Comparison of ENCODE assay signal across 14 mouse cellular contexts in the genomic region with DNA sequence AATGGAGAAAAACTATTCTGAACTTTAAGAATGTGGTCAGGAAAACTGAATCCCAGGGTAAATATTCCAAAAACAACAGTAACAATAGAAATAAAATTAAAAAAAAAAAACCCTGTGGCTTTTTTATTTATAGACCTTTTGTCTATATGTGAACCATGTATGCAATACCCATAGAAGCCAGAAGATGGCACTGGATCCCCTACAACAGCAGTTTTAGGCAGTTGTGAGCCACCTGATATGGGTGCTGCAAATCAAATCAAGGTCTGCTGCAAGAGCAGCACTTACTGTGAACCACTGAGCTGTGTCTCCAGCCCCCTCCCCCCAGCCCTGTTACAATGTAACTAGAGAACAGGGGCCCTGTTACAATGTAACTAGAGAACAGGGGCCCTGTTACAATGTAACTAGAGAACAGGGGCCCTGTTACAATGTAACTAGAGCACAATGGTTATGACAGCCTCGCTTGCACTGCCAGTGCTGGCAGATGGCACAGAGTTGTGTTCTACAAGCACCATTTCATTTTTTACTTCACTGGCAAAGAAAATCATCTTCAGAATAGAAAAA. TPM values are rescaled to one million over a fixed set of nuclear protein-coding genes. Genes with fewer than 3 reads are reported as not detected.
A peak's percentile ranks its signal among the peaks of the same experiment; 100 is the strongest.
DNase-seq lines count a peak whose midpoint lies in the region; ATAC-seq and TF ChIP-seq lines count a peak whose summit lies in the region.
"Had no signal": no experiment of that assay in that cellular context is flagged by ENCODE, and none has a peak within 500 bp of the region (broad histone marks: within the 10 kb centered on the region; RNA-seq: fewer than 3 reads in every experiment).

No protein-coding gene starts in this region.

- H3K9me3 ChIP-seq in liver, embryonic 14.5 days (ENCODE audit: control insufficient read depth, low read length) = no peaks in the 10 kb centered on the region
- no peaks in the 10 kb centered on the region for H3K9me3 ChIP-seq in liver, embryonic 11.5 days (ENCODE audit: control insufficient read depth, low read length)
- no peaks in the 10 kb centered on the region for H3K9me3 ChIP-seq in E14TG2a.4 (ENCODE audit: low read length)
- no peaks in the 10 kb centered on the region for H3K9me3 ChIP-seq in midbrain, embryonic 11.5 days (ENCODE audit: control insufficient read depth, low read length)
- no peaks in the 10 kb centered on the region for H3K9me3 ChIP-seq in midbrain, embryonic 14.5 days (ENCODE audit: control insufficient read depth, low read length)

- H3K27ac ChIP-seq in liver, embryonic 14.5 days = no peak overlapping the region
- H3K27ac ChIP-seq in liver, embryonic 11.5 days (ENCODE audit: low read depth, low read length) = no peak overlapping the region
- no peak overlapping the region for H3K27ac ChIP-seq in midbrain, embryonic 11.5 days (ENCODE audit: low read depth, low read length)
- H3K27ac ChIP-seq in midbrain, embryonic 14.5 days (replicated peaks; ENCODE audit: low read depth, low read length) = no peak overlapping the region

- DNase-seq in liver, embryonic 14.5 days (ENCODE audit: low read depth in 3 of 3, low spot score in 3 of 3) = peak in 1 of 3 experiments; percentile 4
- DNase-seq in liver, embryonic 11.5 days (ENCODE audit: low spot score) = no peak
- peak; percentile 67 for DNase-seq in kidney, adult 11 months
- DNase-seq in kidney, postnatal 25 days = peak; percentile 67 to 84
- no peak for DNase-seq in midbrain, embryonic 11.5 days (ENCODE audit: low spot score, missing footprints)
- DNase-seq in B cell, adult 2 months = no peak
- DNase-seq in midbrain, embryonic 14.5 days = no peak
- DNase-seq: cerebellum, adult 9-10 months; heart, postnatal 4 days had no signal

- no peak for ATAC-seq in liver, embryonic 14.5 days (ENCODE audit: insufficient read depth)
- ATAC-seq in liver, embryonic 11.5 days (replicated peaks; ENCODE audit: low FRiP score) = no peak
- no peak for ATAC-seq in midbrain, embryonic 11.5 days (ENCODE audit: low FRiP score)
- ATAC-seq in midbrain, embryonic 14.5 days (ENCODE audit: low FRiP score, low TSS enrichment) = no peak
- ATAC-seq: activated CD4-positive, CD25-positive, alpha-beta regulatory T cell, adult 4 months had no signal

- 56% methylated on average over 1 of the region's 1 CpGs for WGBS in liver, embryonic 14.5 days (ENCODE audit: insufficient replicate concordance)
- WGBS in liver, embryonic 11.5 days = 72% methylated on average over 1 of the region's 1 CpGs
- WGBS in midbrain, embryonic 11.5 days = 91% methylated on average over 1 of the region's 1 CpGs
- WGBS in midbrain, embryonic 14.5 days = 90% methylated on average over 1 of the region's 1 CpGs

- no peak for TF ChIP-seq EP300 in liver, embryonic 14.5 days (IDR thresholded peaks at IDR 0.05; ENCODE audit: low read depth)

- H3K27me3 ChIP-seq in liver, embryonic 14.5 days (ENCODE audit: control insufficient read depth, insufficient read depth, low read length) = no peaks in the 10 kb centered on the region
- no peaks in the 10 kb centered on the region for H3K27me3 ChIP-seq in liver, embryonic 11.5 days (replicated peaks; ENCODE audit: control insufficient read depth, insufficient read depth, low read length)
- H3K27me3 ChIP-seq in E14TG2a.4 (ENCODE audit: insufficient read depth, low read length) = no peaks in the 10 kb centered on the region; the same call in 1 of the 2 replicates
- no peaks in the 10 kb centered on the region for H3K27me3 ChIP-seq in midbrain, embryonic 11.5 days (ENCODE audit: control insufficient read depth, insufficient read depth, low read length)
- no peaks in the 10 kb centered on the region for H3K27me3 ChIP-seq in midbrain, embryonic 14.5 days (ENCODE audit: control insufficient read depth, insufficient read depth, low read length)

- TF ChIP-seq CTCF in liver, embryonic 14.5 days (IDR thresholded peaks at IDR 0.05; ENCODE audit: low read depth) = peak; percentile 28; the same call in 1 of the 2 replicates
- TF ChIP-seq CTCF in E14TG2a.4 (conservative IDR thresholded peaks at IDR 0.05; ENCODE audit: low read length) = peak; percentile 10; the same call in 1 of the 2 replicates

- H3K4me1 ChIP-seq in liver, embryonic 14.5 days (replicated peaks; ENCODE audit: control insufficient read depth in 2 of 2, insufficient read depth in 2 of 2, low read length in 1 of 2) = no peaks in the 10 kb centered on the region
- no peaks in the 10 kb centered on the region for H3K4me1 ChIP-seq in liver, embryonic 11.5 days (replicated peaks; ENCODE audit: control insufficient read depth, insufficient read depth, low read length)
- H3K4me1 ChIP-seq in E14TG2a.4 (replicated peaks; ENCODE audit: low read depth, low read length) = no peaks in the 10 kb centered on the region
- no peaks in the 10 kb centered on the region for H3K4me1 ChIP-seq in midbrain, embryonic 11.5 days (ENCODE audit: control insufficient read depth, insufficient read depth, low read length)
- H3K4me1 ChIP-seq in midbrain, embryonic 14.5 days (ENCODE audit: control insufficient read depth, insufficient read depth, low read length) = no peaks in the 10 kb centered on the region

- no peak overlapping the region for H3K4me2 ChIP-seq in liver, embryonic 14.5 days (ENCODE audit: low read depth)
- no peak overlapping the region for H3K4me2 ChIP-seq in liver, embryonic 11.5 days
- H3K4me2 ChIP-seq in midbrain, embryonic 11.5 days = no peak overlapping the region
- H3K4me2 ChIP-seq in midbrain, embryonic 14.5 days (ENCODE audit: low read length) = no peak overlapping the region

- H3K4me3 ChIP-seq in liver, embryonic 14.5 days (ENCODE audit: insufficient read depth in 1 of 2, low read depth in 2 of 2, low read length in 2 of 2) = no peak overlapping the region
- no peak overlapping the region for H3K4me3 ChIP-seq in liver, embryonic 11.5 days (ENCODE audit: low read depth, low read length)
- H3K4me3 ChIP-seq in E14TG2a.4 (replicated peaks; ENCODE audit: low read length) = no peak overlapping the region
- no peak overlapping the region for H3K4me3 ChIP-seq in midbrain, embryonic 11.5 days (ENCODE audit: low read depth, low read length)
- no peak overlapping the region for H3K4me3 ChIP-seq in midbrain, embryonic 14.5 days (replicated peaks; ENCODE audit: low read depth, low read length)

- H3K36me3 ChIP-seq in liver, embryonic 14.5 days (replicated peaks; ENCODE audit: control insufficient read depth, insufficient read depth, low read depth) = no peaks in the 10 kb centered on the region
- no peaks in the 10 kb centered on the region for H3K36me3 ChIP-seq in liver, embryonic 11.5 days (ENCODE audit: control insufficient read depth, insufficient read depth, low read length)
- no peaks in the 10 kb centered on the region for H3K36me3 ChIP-seq in E14TG2a.4 (ENCODE audit: insufficient read depth, low read length)
- H3K36me3 ChIP-seq in midbrain, embryonic 11.5 days (ENCODE audit: control insufficient read depth, insufficient read depth, low read length) = no peaks in the 10 kb centered on the region
- H3K36me3 ChIP-seq in midbrain, embryonic 14.5 days (ENCODE audit: control insufficient read depth, insufficient read depth, low read length) = no peaks in the 10 kb centered on the region

- no peak overlapping the region for H3K9ac ChIP-seq in liver, embryonic 14.5 days (replicated peaks)
- no peak overlapping the region for H3K9ac ChIP-seq in liver, embryonic 11.5 days (ENCODE audit: low read depth, low read length)
- H3K9ac ChIP-seq in midbrain, embryonic 11.5 days (ENCODE audit: low read length) = no peak overlapping the region
- H3K9ac ChIP-seq in midbrain, embryonic 14.5 days (replicated peaks; ENCODE audit: low read length) = no peak overlapping the region

RNA-seq across cellular contexts. Expression of a gene that starts 27.1 kb away (rescaled TPM):
- not detected in 2 replicates for polyA plus RNA-seq in liver, embryonic 14.5 days (2012; rRNA removed)
- polyA plus RNA-seq in liver, embryonic 14.5 days (2014; fragmentation: Nextera tagmentation; extraction: Ambion mirVana) = not detected in 2 replicates
- not detected in 2 replicates for polyA plus RNA-seq in liver, embryonic 11.5 days (2014; fragmentation: Nextera tagmentation; extraction: Ambion mirVana)
- not detected in 2 replicates for polyA plus RNA-seq in midbrain, embryonic 11.5 days (2014; fragmentation: Nextera tagmentation; extraction: Ambion mirVana)
- polyA plus RNA-seq in midbrain, embryonic 14.5 days (2014; fragmentation: Nextera tagmentation; extraction: Ambion mirVana) = not detected in 2 replicates
- polyA plus RNA-seq: activated CD4-positive, CD25-positive, alpha-beta regulatory T cell, adult 4 months; large intestine, adult 2 months; liver, adult 2 months; thymus, postnatal 0 days had no signal

Comparison
In these comparisons a context has a peak if more than half of its experiments do, and no peak if none do; other contexts are left out.
1. DNase-seq: peak in kidney, adult 11 months (single experiment) and kidney, postnatal 25 days (2 of 2); none in liver, embryonic 11.5 days (single experiment), midbrain, embryonic 11.5 days (single experiment), B cell, adult 2 months (0 of 2) and midbrain, embryonic 14.5 days (single experiment).